Mouse (Mus musculus): Measurements from ENCODE around the gene Esm1. TPM values are rescaled to one million over a fixed set of nuclear protein-coding genes. Genes with fewer than 3 reads are reported as not detected.

The Esm1 gene
- polyA plus RNA-seq (2012; rRNA removed), result 0.33 and 0.35 TPM in 2 replicates

DNA sequence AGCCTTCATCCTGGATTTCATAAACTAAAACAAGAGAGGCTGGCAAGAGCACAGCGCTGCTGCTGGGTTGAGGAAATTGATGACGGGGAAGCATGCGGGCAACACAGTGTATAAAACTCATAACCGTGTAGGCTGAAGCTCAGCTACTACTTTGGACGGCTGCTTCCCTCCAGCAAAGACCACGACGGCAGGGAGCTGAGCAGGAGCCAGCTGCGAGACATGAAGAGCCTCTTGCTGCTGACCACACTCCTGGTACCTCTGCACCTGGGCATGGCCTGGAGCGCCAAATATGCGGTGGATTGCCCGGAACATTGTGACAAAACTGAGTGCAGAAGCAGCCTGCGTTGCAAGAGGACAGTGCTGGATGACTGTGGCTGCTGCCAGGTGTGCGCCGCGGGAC lies at the start of gene Esm1:
Gene Esm1, plus strand, starts transcription at position 36 of the 400 bp plus-strand sequence.

DNA sequence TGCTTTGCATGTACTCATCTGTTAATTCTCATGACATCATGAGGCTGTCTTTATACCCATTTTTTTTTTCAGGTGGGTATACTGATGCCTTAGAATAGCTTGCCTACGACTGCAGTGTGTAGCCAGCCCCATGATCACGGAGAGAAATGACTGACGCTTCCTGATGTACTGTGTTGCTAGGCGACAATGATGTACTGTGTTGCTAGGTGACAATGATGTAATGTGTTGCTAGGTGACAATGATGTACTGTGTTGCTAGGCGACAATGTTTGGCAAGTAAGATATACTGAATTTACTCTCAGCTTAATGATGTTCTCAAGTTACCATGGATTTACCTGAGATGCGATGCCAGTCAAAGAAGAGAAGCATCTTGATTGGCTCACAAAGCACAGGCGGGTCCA lies 16.4 kb downstream of the Esm1 start, which contains the start of gene Gzmk:
Gene Gzmk, minus strand, starts transcription at position 98 of the 400 bp plus-strand sequence.

Other genes with a start within 250 kb of the Esm1 start
- 0.08 and 0.14 TPM in 2 replicates for gene Ccno, start 221.9 kb upstream of the Esm1 start, polyA plus RNA-seq (2012; rRNA removed)
- gene Mcidas, start 215.8 kb upstream of the Esm1 start, polyA plus RNA-seq (2012; rRNA removed), result not detected in 2 replicates
- gene Cdc20b, start 174.5 kb upstream of the Esm1 start, polyA plus RNA-seq (2012; rRNA removed), result not detected in 2 replicates
- 3.2 and 4.4 TPM in 2 replicates for gene Gpx8, start 163.2 kb upstream of the Esm1 start, polyA plus RNA-seq (2012; rRNA removed)
- gene Gzma, start 108.7 kb upstream of the Esm1 start, polyA plus RNA-seq (2012; rRNA removed), result 0.20 and 0.32 TPM in 2 replicates
- not detected in 2 replicates for gene Gzmk, start 16.2 kb downstream of the Esm1 start, polyA plus RNA-seq (2012; rRNA removed)
- gene BC067074, start 83.5 kb downstream of the Esm1 start, polyA plus RNA-seq (2012; rRNA removed), result 0.18 and 0.36 TPM in 2 replicates